In the genomic region with DNA sequence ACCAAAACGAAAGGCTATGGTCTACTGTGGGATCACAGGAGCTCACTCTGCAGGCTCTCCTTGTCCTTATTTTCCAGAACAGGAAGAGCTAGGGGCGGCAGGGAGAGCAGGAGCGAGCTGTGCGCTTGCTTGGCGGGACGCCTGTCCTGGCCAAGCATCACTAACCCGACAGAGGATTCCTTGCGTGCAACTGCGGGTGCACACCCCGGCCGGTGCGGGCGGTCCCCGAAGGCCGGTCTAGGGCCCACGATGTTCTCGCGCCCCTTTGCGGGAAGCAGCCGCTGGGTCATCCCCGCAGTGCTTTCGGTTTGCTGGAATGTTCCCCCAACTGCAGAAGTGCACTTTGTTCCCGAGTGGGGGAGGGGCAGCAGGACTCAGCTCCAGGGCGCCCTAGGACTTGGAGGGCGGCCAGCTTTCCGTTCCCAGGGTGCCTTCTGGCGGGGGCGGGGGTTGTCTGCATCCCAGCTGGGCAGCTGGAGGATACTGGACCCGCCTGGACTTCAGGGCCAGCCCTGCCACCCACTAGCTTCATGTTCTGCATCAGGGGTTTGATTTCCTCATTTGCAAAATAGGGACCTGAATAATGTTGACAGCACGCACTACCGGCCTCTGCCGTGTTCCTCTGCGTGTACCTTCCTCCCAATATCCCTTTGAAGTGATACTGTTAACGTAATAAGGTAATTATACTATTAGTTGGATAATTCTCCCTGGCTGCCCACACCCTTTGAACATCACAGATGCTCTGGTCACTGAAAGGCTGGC, we compare ENCODE assay signal across 9 mouse cellular contexts. TPM values are rescaled to one million over a fixed set of nuclear protein-coding genes. Genes with fewer than 3 reads are reported as not detected.
DNase-seq lines count a peak whose midpoint lies in the region; ATAC-seq and TF ChIP-seq lines count a peak whose summit lies in the region.
"Had no signal": no experiment of that assay in that cellular context is flagged by ENCODE, and none has a peak within 500 bp of the region (broad histone marks: within the 10 kb centered on the region; RNA-seq: fewer than 3 reads in every experiment).

No protein-coding gene starts in this region.

- no peak for TF ChIP-seq CTCF in brain, embryonic 14.5 days (IDR thresholded peaks at IDR 0.05; ENCODE audit: borderline replicate concordance, extremely low read depth, insufficient read depth, insufficient read length)

- H3K4me2 ChIP-seq in forebrain, embryonic 12.5 days = peak overlapping the region; percentile 85
- H3K4me2 ChIP-seq in heart, embryonic 15.5 days = peak overlapping the region; percentile 67
- H3K4me2 ChIP-seq in liver, embryonic 11.5 days = peak overlapping the region; percentile 72

- ATAC-seq in forebrain, embryonic 12.5 days (ENCODE audit: low FRiP score) = peak; percentile 75
- peak; percentile 86 for ATAC-seq in heart, embryonic 15.5 days (replicated peaks; ENCODE audit: insufficient number of reproducible peaks, insufficient read depth, low FRiP score, low read depth)
- peak; percentile 51 for ATAC-seq in liver, embryonic 11.5 days (replicated peaks; ENCODE audit: low FRiP score)
- peak; percentile 47; the same call in 1 of the 2 replicates for ATAC-seq in monocyte, adult 5-6 weeks (replicated peaks; ENCODE audit: insufficient number of reproducible peaks, low FRiP score, low TSS enrichment, poor library complexity, severe bottlenecking)

- no peaks in the 10 kb centered on the region for H3K9me3 ChIP-seq in forebrain, embryonic 12.5 days
- H3K9me3 ChIP-seq in heart, embryonic 15.5 days (replicated peaks) = no peaks in the 10 kb centered on the region
- H3K9me3 ChIP-seq in liver, embryonic 11.5 days (ENCODE audit: control insufficient read depth, low read length) = no peaks in the 10 kb centered on the region

- peak; percentile 87 for DNase-seq in 3T3-L1 (ENCODE audit: low read depth, low spot score)
- peak; percentile 90 for DNase-seq in brain, embryonic 14.5 days (ENCODE audit: low read depth)
- DNase-seq in kidney, postnatal 25 days = peak; percentile 99 to 100
- DNase-seq in liver, embryonic 11.5 days (ENCODE audit: low spot score) = peak; percentile 80
- peak; percentile 33 for DNase-seq in splenic B cell, adult 2 months (ENCODE audit: low read depth, low spot score)

- H3K9ac ChIP-seq in forebrain, embryonic 12.5 days = peak overlapping the region; percentile 64
- H3K9ac ChIP-seq in heart, embryonic 15.5 days = peak overlapping the region; percentile 68
- H3K9ac ChIP-seq in liver, embryonic 11.5 days (ENCODE audit: low read depth, low read length) = peak overlapping the region; percentile 66

- H3K4me1 ChIP-seq in forebrain, embryonic 12.5 days = peaks cover 18% of the 10 kb centered on the region
- H3K4me1 ChIP-seq in heart, embryonic 15.5 days (replicated peaks) = peaks cover 17% of the 10 kb centered on the region
- H3K4me1 ChIP-seq in liver, embryonic 11.5 days (replicated peaks; ENCODE audit: control insufficient read depth, insufficient read depth, low read length) = no peaks in the 10 kb centered on the region; the same call in 1 of the 2 replicates

- TF ChIP-seq POLR2A in brain, embryonic 14.5 days (IDR thresholded peaks at IDR 0.05; ENCODE audit: borderline replicate concordance, extremely low read depth, insufficient read depth, insufficient read length, poor library complexity, severe bottlenecking) = no peak

- peak overlapping the region; percentile 45 for H3K4me3 ChIP-seq in forebrain, embryonic 12.5 days (replicated peaks)
- H3K4me3 ChIP-seq in heart, embryonic 15.5 days = peak overlapping the region; percentile 66
- H3K4me3 ChIP-seq in liver, embryonic 11.5 days (ENCODE audit: low read depth, low read length) = peak overlapping the region; percentile 49

- H3K36me3 ChIP-seq in forebrain, embryonic 12.5 days (replicated peaks) = no peaks in the 10 kb centered on the region
- no peaks in the 10 kb centered on the region for H3K36me3 ChIP-seq in heart, embryonic 15.5 days
- H3K36me3 ChIP-seq in liver, embryonic 11.5 days (ENCODE audit: control insufficient read depth, insufficient read depth, low read length) = no peaks in the 10 kb centered on the region
- H3K36me3 ChIP-seq in splenic B cell, adult 2 months (ENCODE audit: control insufficient read depth, insufficient read depth, low read length, poor library complexity, severe bottlenecking) = no peaks in the 10 kb centered on the region

- H3K27me3 ChIP-seq in forebrain, embryonic 12.5 days = 0 out of 2 replicates have a peak, but pooled peaks cover 2% of the 10 kb centered on the region
- no peaks in the 10 kb centered on the region for H3K27me3 ChIP-seq in heart, embryonic 15.5 days
- H3K27me3 ChIP-seq in liver, embryonic 11.5 days (replicated peaks; ENCODE audit: control insufficient read depth, insufficient read depth, low read length) = peaks cover 6% of the 10 kb centered on the region
- H3K27me3 ChIP-seq in splenic B cell, adult 2 months (ENCODE audit: control insufficient read depth, insufficient read depth, low read length, poor library complexity, severe bottlenecking) = no peaks in the 10 kb centered on the region

- H3K27ac ChIP-seq in forebrain, embryonic 12.5 days = peak overlapping the region; percentile 82
- H3K27ac ChIP-seq in heart, embryonic 15.5 days = peak overlapping the region; percentile 99
- H3K27ac ChIP-seq in liver, embryonic 11.5 days (ENCODE audit: low read depth, low read length) = peak overlapping the region; percentile 81

- 2% methylated on average over 34 of the region's 34 CpGs for WGBS in forebrain, embryonic 12.5 days
- WGBS in heart, embryonic 15.5 days = 2% methylated on average over 34 of the region's 34 CpGs
- 4% methylated on average over 34 of the region's 34 CpGs for WGBS in liver, embryonic 11.5 days

RNA-seq across cellular contexts. Expression of gene Skor1, which starts 39.6 kb away (rescaled TPM):
- polyA plus RNA-seq in brain, embryonic 14.5 days (2012; rRNA removed) = 3.7 and 16.7 TPM in 2 replicates
- polyA plus RNA-seq in forebrain, embryonic 12.5 days (2016; fragmentation: Nextera tagmentation; extraction: Ambion mirVana) = 0.61 and 0.88 TPM in 2 replicates
- not detected in 2 replicates for polyA plus RNA-seq in heart, embryonic 15.5 days (2015; fragmentation: Nextera tagmentation; extraction: Ambion mirVana)
- not detected in 2 replicates for polyA plus RNA-seq in liver, embryonic 11.5 days (2014; fragmentation: Nextera tagmentation; extraction: Ambion mirVana)
- not detected in 3 replicates for total RNA-seq in monocyte, adult 5-6 weeks (2017)
- total RNA-seq: MEL had no signal

Comparison
In these comparisons a context has a peak if more than half of its experiments do, and no peak if none do; other contexts are left out.
1. Peak in every context shown above with its lines: DNase-seq, ATAC-seq, H3K4me3 ChIP-seq and H3K27ac ChIP-seq.
2. DNase-seq: peak in every context shown above with its lines; median percentile 100 in kidney, postnatal 25 days; 90 in brain, embryonic 14.5 days; 87 in 3T3-L1; 80 in liver, embryonic 11.5 days; 33 in splenic B cell, adult 2 months.